Mouse (Mus musculus): ENCODE measurements around the gene Depp1. TPM values are rescaled to one million over a fixed set of nuclear protein-coding genes. Genes with fewer than 3 reads are reported as not detected.

The Depp1 gene
- polyA plus RNA-seq (2012; rRNA removed), result 7.2 and 12.3 TPM in 2 replicates

GRCm38 (mm10) chr6:116650406-116650805, at the start of gene Depp1:
TSS of gene Depp1 (plus strand) at chr6:116650609.

GRCm38 (mm10) chr6:116628539-116629171, 21.8 kb upstream of the Depp1 start, which contains the start of gene Zfp422:
TSS of gene Zfp422 (minus strand) at chr6:116628999.

GRCm38 (mm10) chr6:116673471-116674282, 23.3 kb downstream of the Depp1 start, which contains the start of gene Rassf4:
TSS of gene Rassf4 (minus strand) at chr6:116673952.

Other genes starting within 250 kb of the Depp1 start
- 1.1 and 1.4 TPM in 2 replicates for gene Alox5, start 189.4 kb upstream of the Depp1 start, polyA plus RNA-seq (2012; rRNA removed)
- gene Olfr211, start 161.5 kb upstream of the Depp1 start, polyA plus RNA-seq (2012; rRNA removed), result not detected in 2 replicates
- gene Olfr212, start 144.1 kb upstream of the Depp1 start, polyA plus RNA-seq (2012; rRNA removed), result not detected in 2 replicates
- gene Olfr213, start 112.2 kb upstream of the Depp1 start, polyA plus RNA-seq (2012; rRNA removed), result not detected in 2 replicates
- 0.21 TPM in 1 of 2 replicates, not detected in the other for gene Gm5580, start 99.5 kb upstream of the Depp1 start, polyA plus RNA-seq (2012; rRNA removed)
- 0.14 TPM in 1 of 2 replicates, not detected in the other for gene Olfr214, start 96.4 kb upstream of the Depp1 start, polyA plus RNA-seq (2012; rRNA removed)
- not detected in 2 replicates for gene Olfr215, start 66.4 kb upstream of the Depp1 start, polyA plus RNA-seq (2012; rRNA removed)
- 13.7 and 13.9 TPM in 2 replicates for gene Zfp422, start 21.6 kb upstream of the Depp1 start, polyA plus RNA-seq (2012; rRNA removed)
- gene Rassf4, start 23.3 kb downstream of the Depp1 start, polyA plus RNA-seq (2012; rRNA removed), result 8.3 and 11.6 TPM in 2 replicates
- 0.83 and 1.0 TPM in 2 replicates for gene Tmem72, start 66.3 kb downstream of the Depp1 start, polyA plus RNA-seq (2012; rRNA removed)

Measured in ovary, adult 2 months (tissue).